Mouse (Mus musculus): ENCODE results near the gene Pknox1.

Pknox1 gene

GRCm38 (mm10) chr17:31590846-31591245 is 26.3 kb downstream of the Pknox1 start:
- in situ Hi-C loops (cut with MboI; ENCODE audit: unreplicated experiment in 2 of 2), result no loop called here

GRCm38 (mm10) chr17:31594590-31594989 is 30.1 kb downstream of the Pknox1 start:
- in situ Hi-C loops (cut with MboI; ENCODE audit: unreplicated experiment in 2 of 2), result no loop called here

DNA sequence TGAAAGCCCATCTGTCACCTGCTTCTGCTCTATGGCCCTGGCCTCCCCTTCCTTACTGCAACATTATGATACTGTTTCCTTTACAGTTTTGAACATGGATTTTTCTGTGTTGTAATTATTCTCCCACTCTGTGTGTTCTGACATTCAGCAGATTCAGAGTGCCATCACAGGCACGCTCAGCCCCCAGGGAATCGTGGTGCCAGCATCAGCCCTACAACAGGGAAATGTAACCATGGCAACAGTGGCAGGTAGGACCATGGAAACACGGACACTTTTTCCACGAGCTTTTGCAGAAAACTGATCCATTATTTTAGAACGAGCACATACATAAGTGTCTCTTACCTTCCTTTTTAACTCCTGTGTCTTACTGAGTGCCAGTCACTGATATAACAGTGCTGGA is 30.5 kb downstream of the Pknox1 start:
- in situ Hi-C loops (cut with MboI; ENCODE audit: unreplicated experiment in 2 of 2), result no loop called here

DNA sequence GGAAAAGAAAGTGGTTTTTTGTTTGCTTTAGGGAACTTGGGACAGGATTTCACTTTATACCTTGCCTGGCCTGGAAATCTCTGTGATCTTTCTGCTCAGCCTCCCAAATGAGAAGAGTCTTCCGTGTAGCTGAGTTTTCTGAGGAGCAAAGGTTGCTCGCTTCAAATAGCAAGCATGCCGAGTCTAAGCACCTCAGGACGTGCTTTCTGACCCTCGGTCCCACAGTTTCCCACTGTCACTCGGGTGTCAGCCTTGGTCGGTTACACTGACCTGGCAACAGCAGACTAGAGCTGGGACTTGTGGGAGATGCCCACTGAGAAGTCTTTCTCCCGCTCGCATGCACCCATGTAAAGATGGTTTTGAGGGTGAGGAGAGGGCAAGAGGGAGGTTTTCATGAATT is 33.4 kb downstream of the Pknox1 start:
- in situ Hi-C loops (cut with MboI; ENCODE audit: unreplicated experiment in 2 of 2), result no loop called here

GRCm38 (mm10) chr17:31598593-31598992 is 34.1 kb downstream of the Pknox1 start:
- in situ Hi-C loops (cut with MboI; ENCODE audit: unreplicated experiment in 2 of 2), result no loop called here

- in situ Hi-C loops (cut with MboI; ENCODE audit: unreplicated experiment in 2 of 2), result loop anchor here in 1 of 2 experiments (25.0 kb wide), 1 partner anchor 619 kb away; no protein-coding TSS in a partner anchor
Measured at GRCm38 (mm10) chr17:31606424-31606823, 41.9 kb downstream of the Pknox1 start.

- in situ Hi-C loops (cut with MboI; ENCODE audit: unreplicated experiment in 2 of 2), result loop anchor here in 1 of 2 experiments (25.0 kb wide), 1 partner anchor 620 kb away; no protein-coding TSS in a partner anchor
Measured at GRCm38 (mm10) chr17:31607256-31607951, 42.9 kb downstream of the Pknox1 start.

DNA sequence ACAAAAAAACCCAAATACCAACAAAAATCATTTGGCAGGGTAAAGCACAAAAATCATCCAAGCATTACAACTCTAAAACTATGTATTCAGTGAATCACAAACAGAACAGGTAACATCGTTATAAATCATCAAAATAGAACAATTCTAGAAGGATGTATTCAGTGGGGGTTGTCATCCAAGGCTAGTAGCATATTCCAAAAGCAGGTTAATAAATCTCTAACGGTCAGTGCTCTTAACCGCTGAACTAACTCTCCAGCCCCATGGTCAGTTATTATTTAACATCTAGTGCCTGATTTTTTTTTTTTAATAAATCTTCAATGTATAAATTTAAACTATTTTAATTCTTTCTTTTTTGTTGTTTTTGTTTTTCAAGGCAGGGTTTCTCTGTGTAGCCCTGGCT is 44.6 kb downstream of the Pknox1 start:
- in situ Hi-C loops (cut with MboI; ENCODE audit: unreplicated experiment in 2 of 2), result loop anchor here in 1 of 2 experiments (25.0 kb wide), 1 partner anchor 622 kb away; no protein-coding TSS in a partner anchor

GRCm38 (mm10) chr17:31609895-31610294 is 45.4 kb downstream of the Pknox1 start:
- in situ Hi-C loops (cut with MboI; ENCODE audit: unreplicated experiment in 2 of 2), result loop anchor here in 1 of 2 experiments (25.0 kb wide), 1 partner anchor 623 kb away; no protein-coding TSS in a partner anchor

- in situ Hi-C loops (cut with MboI; ENCODE audit: unreplicated experiment in 2 of 2), result loop anchor here in 1 of 2 experiments (25.0 kb wide), 1 partner anchor 626 kb away; no protein-coding TSS in a partner anchor
Measured at GRCm38 (mm10) chr17:31613086-31613755, 48.7 kb downstream of the Pknox1 start.

DNA sequence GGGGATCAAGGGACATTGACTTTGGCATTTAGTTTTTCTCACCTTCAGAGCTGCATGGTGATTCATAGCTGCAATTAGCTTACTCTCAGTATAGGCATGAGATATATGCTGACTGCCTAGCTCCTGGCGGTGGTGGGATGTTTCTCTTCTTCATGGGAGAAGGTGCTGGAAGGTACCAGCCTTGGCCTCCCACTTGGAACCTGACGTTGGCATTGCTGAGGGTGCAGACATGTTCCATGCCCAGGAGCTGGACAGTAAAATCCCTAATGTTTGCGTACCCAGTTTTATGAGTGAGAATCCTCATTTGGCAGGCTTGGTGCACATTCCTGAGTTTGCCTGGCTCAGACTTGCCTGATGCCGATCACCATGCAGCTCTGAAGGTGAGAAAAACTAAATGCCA is 58.6 kb downstream of the Pknox1 start:
- in situ Hi-C loops (cut with MboI; ENCODE audit: unreplicated experiment in 2 of 2), result loop anchor here in 1 of 2 experiments (25.0 kb wide), 1 partner anchor 636 kb away; no protein-coding TSS in a partner anchor

DNA sequence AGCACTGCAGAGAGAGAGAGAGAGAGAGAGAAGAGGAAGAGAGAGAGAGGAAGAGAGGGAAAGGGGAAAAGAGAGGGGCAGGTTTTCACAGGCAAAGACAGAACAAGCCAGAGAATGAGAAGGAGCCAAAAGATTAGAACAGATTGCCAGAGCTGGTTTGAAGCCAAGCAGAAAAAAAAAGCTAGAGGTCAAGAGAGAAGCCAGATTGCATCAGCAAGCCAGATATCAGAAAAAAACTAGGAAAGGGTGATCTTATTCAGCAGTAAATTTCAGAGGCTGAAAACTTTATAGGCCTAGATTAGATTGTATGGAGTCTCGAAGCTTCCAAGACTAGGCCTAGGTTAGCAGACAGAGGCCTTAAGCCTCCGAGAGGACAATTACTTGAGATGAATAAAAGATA is 63.4 kb downstream of the Pknox1 start:
- in situ Hi-C loops (cut with MboI; ENCODE audit: unreplicated experiment in 2 of 2), result no loop called here

DNA sequence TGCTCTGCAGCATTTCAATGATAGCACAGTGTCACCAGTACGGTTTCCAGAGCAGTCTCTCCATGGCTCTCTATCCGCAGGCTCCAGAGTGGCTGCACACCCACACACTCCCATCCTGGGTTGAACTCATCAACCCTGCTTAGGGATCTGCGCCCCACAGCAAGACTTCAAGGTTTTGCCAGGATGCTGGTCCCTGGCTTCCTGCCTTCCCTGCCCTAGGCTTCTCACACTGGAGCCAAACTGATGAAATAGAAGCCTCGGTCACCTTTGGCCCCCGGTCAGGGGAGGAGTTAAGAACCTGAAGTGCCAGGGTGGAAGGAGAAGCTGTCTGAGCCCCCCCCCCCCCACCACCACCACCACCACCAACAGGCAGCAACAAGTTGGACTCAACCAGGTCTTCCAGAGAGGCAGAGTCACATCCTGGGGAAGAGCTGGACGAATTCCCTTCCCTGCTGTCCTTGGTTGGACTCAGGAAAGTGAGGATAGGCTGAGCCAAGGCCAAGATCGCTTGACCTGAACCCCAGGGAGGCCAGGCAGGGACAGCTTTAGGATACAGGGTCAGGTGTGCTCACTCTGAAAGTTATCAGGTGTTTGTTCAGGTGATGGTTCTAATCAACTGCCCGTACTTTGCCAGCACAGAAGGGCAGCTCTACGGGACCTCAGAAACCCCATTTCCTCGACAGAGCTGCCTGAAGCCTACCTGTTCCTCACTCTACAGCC is 66.7 kb downstream of the Pknox1 start:
- in situ Hi-C loops (cut with MboI; ENCODE audit: unreplicated experiment in 2 of 2), result no loop called here

GRCm38 (mm10) chr17:31633007-31633406 is 68.5 kb downstream of the Pknox1 start:
- in situ Hi-C loops (cut with MboI; ENCODE audit: unreplicated experiment in 2 of 2), result no loop called here

DNA sequence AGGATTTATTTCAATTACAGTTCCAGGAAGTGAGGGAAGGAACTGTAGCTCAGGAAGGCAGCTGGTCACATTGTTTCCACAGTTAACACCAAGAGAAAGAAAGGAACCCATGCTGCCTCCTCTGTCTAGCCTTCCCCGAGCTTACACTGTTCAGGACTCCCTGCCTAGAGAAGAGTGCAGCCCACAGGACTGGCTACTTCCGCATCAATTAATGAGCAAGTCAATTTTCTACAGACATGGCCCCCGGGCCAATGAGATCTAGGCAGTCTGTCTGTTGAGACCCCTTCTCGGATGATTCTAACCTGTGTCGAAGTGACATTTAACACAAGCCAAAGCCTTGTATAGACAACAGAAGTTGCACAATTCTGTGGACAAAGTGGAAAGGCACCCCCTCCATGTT is 70.4 kb downstream of the Pknox1 start:
- in situ Hi-C loops (cut with MboI; ENCODE audit: unreplicated experiment in 2 of 2), result no loop called here

- in situ Hi-C loops (cut with MboI; ENCODE audit: unreplicated experiment in 2 of 2), result no loop called here
Measured at GRCm38 (mm10) chr17:31635781-31636180, 71.2 kb downstream of the Pknox1 start.

- in situ Hi-C loops (cut with MboI; ENCODE audit: unreplicated experiment in 2 of 2), result no loop called here
Measured at GRCm38 (mm10) chr17:31636277-31636941, 71.9 kb downstream of the Pknox1 start.

- in situ Hi-C loops (cut with MboI; ENCODE audit: unreplicated experiment in 2 of 2), result no loop called here
Measured at GRCm38 (mm10) chr17:31636942-31637811, 72.6 kb downstream of the Pknox1 start, which contains the start of gene Cbs. Gene Cbs (minus strand): TSS chr17:31637238.

DNA sequence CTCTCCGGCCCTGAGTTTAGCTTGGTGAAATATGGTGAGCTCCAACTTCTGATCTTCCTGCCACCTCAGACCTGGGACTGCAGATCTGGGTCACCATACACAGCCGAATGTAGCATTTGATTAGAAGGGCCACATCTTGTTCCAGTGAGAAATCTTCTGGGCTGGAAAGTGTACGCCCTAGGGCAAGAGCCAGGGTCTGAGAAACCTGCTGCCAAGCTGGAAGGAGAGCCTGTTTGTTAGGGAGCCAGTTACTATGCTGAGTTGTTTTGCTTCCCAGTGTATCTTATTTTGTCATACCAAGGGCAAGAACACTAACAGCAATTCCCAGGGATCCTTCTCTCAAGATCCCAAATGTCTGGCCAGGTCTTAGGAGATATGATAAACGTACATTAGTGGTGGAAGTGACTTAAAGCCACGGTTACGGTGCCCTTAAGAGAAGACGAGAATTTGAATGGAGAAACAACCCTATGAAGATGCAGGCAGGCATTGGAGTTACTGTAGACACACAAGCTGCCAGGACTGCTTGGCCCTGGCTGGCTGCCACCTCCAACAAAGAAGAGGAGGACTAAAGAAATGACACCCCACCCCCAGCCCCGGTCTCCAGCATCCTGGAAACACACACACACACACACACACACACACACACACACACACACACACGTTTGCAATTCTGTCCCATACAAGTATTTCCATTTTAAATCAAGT is 73.5 kb downstream of the Pknox1 start:
- in situ Hi-C loops (cut with MboI; ENCODE audit: unreplicated experiment in 2 of 2), result no loop called here

All from v-Abl transformed pro-B cells (cell line).